Mouse (Mus musculus) hindbrain, embryonic 15.5 days (tissue): Measurements from ENCODE around the gene Loxl4. TPM values are rescaled to one million over a fixed set of nuclear protein-coding genes. Genes with fewer than 3 reads are reported as not detected.

Experiments
- ATAC-seq: fragments of 200-750 bp; cut with Nextera tagmentation; 2 replicates; pipeline ENCODE4 v1.8.0; 2017; ENCODE audit warnings: low read depth, moderate number of reproducible peaks, moderate TSS enrichment; ENCODE audit not compliant: low FRiP score
- H3K27ac ChIP-seq: fragments of 300-500 bp; sonication (generic); replicated peaks from 2 replicates; pipeline ENCODE4 v1.5.1; 2015; ENCODE audit warnings: mild to moderate bottlenecking, inconsistent platforms
- H3K27me3 ChIP-seq: fragments of 300-500 bp; sonication (generic); 2 replicates; pipeline ENCODE4 v1.6.1; 2015; ENCODE audit warnings: control low read depth, inconsistent platforms
- H3K36me3 ChIP-seq: fragments of 300-500 bp; sonication (generic); 2 replicates; pipeline ENCODE4 v1.6.1; 2015; ENCODE audit warnings: control low read depth, inconsistent platforms
- H3K4me1 ChIP-seq: fragments of 300-500 bp; sonication (generic); replicated peaks from 2 replicates; pipeline ENCODE4 v1.6.1; 2015; ENCODE audit warnings: control low read depth, inconsistent platforms
- H3K4me2 ChIP-seq: fragments of 300-500 bp; sonication (generic); 2 replicates; pipeline ENCODE4 v1.6.1; 2015; ENCODE audit warnings: moderate library complexity, mild to moderate bottlenecking, inconsistent platforms
- H3K4me3 ChIP-seq: fragments of 300-500 bp; sonication (generic); 2 replicates; pipeline ENCODE4 v1.5.1; 2015; ENCODE audit warnings: mild to moderate bottlenecking, inconsistent platforms
- H3K9ac ChIP-seq: fragments of 300-500 bp; sonication (generic); 2 replicates; pipeline ENCODE4 v1.6.1; 2015; ENCODE audit warnings: inconsistent platforms
- H3K9me3 ChIP-seq: fragments of 300-500 bp; sonication (generic); 2 replicates; pipeline ENCODE4 v1.6.1; 2016; ENCODE audit warnings: control low read depth, inconsistent platforms
- WGBS: fragments of 180-500 bp; shearing (Covaris S2); methylation state at CpG from one replicate; pipeline ENCODE4 v1.1.7; 2015; 5-methylcytosine and 5-hydroxymethylcytosine counted together
- polyA plus RNA-seq: library from polyadenylated mRNA; unstranded; fragments of >200 nt; fragmentation: Nextera tagmentation; extraction: Ambion mirVana; gene quantifications from 2 replicates; pipeline ENCODE4 v1.2.1, GENCODE M21; 2015

The Loxl4 gene
- polyA plus RNA-seq, 1 experiment from 2014 or later: not detected

DNA sequence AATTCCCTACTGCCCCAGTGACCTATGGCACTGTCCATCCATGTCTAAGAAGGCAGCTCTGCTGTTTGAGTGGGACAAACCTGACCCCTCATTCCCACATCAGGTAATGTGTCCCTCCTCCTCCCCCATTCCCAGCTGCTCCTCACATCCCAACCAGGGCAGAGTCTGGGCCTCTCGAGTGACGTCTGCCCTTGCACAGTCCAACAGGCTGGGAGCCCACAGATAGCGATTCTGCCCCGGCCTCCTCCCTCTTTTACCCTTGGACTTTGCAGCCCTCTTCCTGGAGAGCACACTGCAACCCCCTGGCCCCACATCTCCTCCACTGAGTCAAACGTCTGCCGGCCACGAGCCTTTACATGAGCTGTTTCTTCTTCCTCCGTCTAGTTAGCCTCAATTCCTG, 10.0 kb downstream of the Loxl4 start:
- H3K4me3 ChIP-seq: no peak overlapping the region
- ATAC-seq: no peak
- no peak overlapping the region for H3K4me2 ChIP-seq
- no peak overlapping the region for H3K27ac ChIP-seq
- no peak overlapping the region for H3K9ac ChIP-seq
- no peaks in the 10 kb centered on the region for H3K9me3 ChIP-seq
- 88% methylated on average over 8 of the region's 8 CpGs for WGBS
- H3K36me3 ChIP-seq: no peaks in the 10 kb centered on the region
- H3K4me1 ChIP-seq: peaks cover 3% of the 10 kb centered on the region; the same call in 1 of the 2 replicates
- H3K27me3 ChIP-seq: no peaks in the 10 kb centered on the region

DNA sequence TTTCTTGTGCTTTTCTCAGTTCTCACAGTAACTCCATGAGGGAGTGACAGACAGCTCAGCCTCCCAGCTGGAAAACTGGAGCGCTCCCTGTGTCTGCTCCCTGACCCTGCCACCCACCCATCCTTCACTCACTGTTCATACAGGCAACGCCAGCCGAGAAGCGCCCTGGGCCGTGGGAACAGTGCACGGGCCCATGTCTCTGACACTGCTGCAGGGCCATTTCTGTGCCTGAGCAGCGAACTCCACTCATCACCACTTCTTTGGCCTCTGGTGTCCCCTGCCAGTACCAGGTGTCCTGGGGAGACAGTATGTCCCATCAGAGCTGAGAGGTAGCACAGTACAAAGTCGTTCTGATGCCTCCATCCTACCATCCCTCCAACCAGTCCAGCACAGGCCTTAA, 10.6 kb downstream of the Loxl4 start:
- Histone ChIP-seq H3K36me3 (no peaks in the 10 kb centered on the region), H3K27ac (no peak overlapping the region), H3K4me2 (no peak overlapping the region), H3K4me1 (peaks cover 3% of the 10 kb centered on the region; the same call in 1 of the 2 replicates), H3K4me3 (no peak overlapping the region), H3K27me3 (no peaks in the 10 kb centered on the region), H3K9me3 (no peaks in the 10 kb centered on the region), H3K9ac (no peak overlapping the region)
- ATAC-seq: no peak
- WGBS: 61% methylated on average over 8 of the region's 8 CpGs

- H3K9ac ChIP-seq: no peak overlapping the region
- ATAC-seq: no peak
- H3K9me3 ChIP-seq: no peaks in the 10 kb centered on the region
- H3K27me3 ChIP-seq: no peaks in the 10 kb centered on the region
- H3K27ac ChIP-seq: no peak overlapping the region
- peaks cover 3% of the 10 kb centered on the region; the same call in 1 of the 2 replicates for H3K4me1 ChIP-seq
- no peak overlapping the region for H3K4me3 ChIP-seq
- no peak overlapping the region for H3K4me2 ChIP-seq
- 77% methylated on average over 2 of the region's 2 CpGs for WGBS
- no peaks in the 10 kb centered on the region for H3K36me3 ChIP-seq
These were observed 11.2 kb downstream of the Loxl4 start for GRCm38 (mm10) chr19:42601445-42601844.

DNA sequence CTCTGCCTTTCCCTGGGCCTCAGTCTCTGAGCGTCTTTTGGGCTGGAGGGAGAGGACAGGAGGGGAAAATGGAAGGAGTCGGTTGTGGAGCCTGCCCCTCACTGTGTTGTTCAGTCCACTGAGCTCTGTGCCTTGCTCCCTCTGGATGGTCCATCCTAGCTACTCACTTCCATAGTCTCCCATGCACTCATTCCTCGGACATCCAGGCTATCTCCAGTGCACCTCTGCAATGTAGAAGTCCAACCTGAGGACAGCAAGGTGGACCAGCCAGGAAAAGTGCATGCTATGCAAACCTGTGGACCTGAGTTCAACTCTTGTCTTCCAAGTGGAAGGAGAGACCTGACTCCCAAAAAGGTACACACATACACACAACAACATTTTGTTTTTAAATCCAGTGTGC, 12.0 kb downstream of the Loxl4 start:
- Histone ChIP-seq H3K27ac (no peak overlapping the region), H3K4me2 (no peak overlapping the region), H3K9me3 (no peaks in the 10 kb centered on the region), H3K4me3 (no peak overlapping the region), H3K27me3 (no peaks in the 10 kb centered on the region), H3K9ac (no peak overlapping the region), H3K36me3 (no peaks in the 10 kb centered on the region), H3K4me1 (peaks cover 3% of the 10 kb centered on the region; the same call in 1 of the 2 replicates)
- no peak for ATAC-seq
- 62% methylated on average over 3 of the region's 3 CpGs for WGBS

GRCm38 (mm10) chr19:42599891-42600290, 12.7 kb downstream of the Loxl4 start:
- ATAC-seq: no peak
- 89% methylated on average over 17 of the region's 17 CpGs for WGBS

GRCm38 (mm10) chr19:42597896-42598295, 14.7 kb downstream of the Loxl4 start:
- H3K9ac ChIP-seq: no peak overlapping the region
- no peak for ATAC-seq
- H3K4me3 ChIP-seq: no peak overlapping the region
- no peak overlapping the region for H3K4me2 ChIP-seq
- H3K27ac ChIP-seq: no peak overlapping the region
- peaks cover 3% of the 10 kb centered on the region; the same call in 1 of the 2 replicates for H3K4me1 ChIP-seq
- no peaks in the 10 kb centered on the region for H3K36me3 ChIP-seq
- no peaks in the 10 kb centered on the region for H3K27me3 ChIP-seq
- no peaks in the 10 kb centered on the region for H3K9me3 ChIP-seq
- WGBS: 96% methylated on average over 6 of the region's 6 CpGs

More at GRCm38 (mm10) chr19:42599891-42600290, 12.7 kb downstream of the Loxl4 start:
- Histone ChIP-seq H3K27ac (no peak overlapping the region), H3K27me3 (no peaks in the 10 kb centered on the region), H3K4me2 (no peak overlapping the region), H3K4me3 (no peak overlapping the region), H3K9ac (no peak overlapping the region), H3K36me3 (no peaks in the 10 kb centered on the region), H3K4me1 (peaks cover 3% of the 10 kb centered on the region; the same call in 1 of the 2 replicates), H3K9me3 (no peaks in the 10 kb centered on the region)

GRCm38 (mm10) chr19:42597286-42597685, 15.3 kb downstream of the Loxl4 start:
- H3K27me3 ChIP-seq: no peaks in the 10 kb centered on the region
- no peak overlapping the region for H3K27ac ChIP-seq
- no peaks in the 10 kb centered on the region for H3K9me3 ChIP-seq
- H3K4me1 ChIP-seq: peaks cover 3% of the 10 kb centered on the region; the same call in 1 of the 2 replicates
- no peaks in the 10 kb centered on the region for H3K36me3 ChIP-seq
- H3K9ac ChIP-seq: no peak overlapping the region
- 96% methylated on average over 12 of the region's 12 CpGs for WGBS
- no peak overlapping the region for H3K4me2 ChIP-seq
- ATAC-seq: no peak
- no peak overlapping the region for H3K4me3 ChIP-seq

GRCm38 (mm10) chr19:42595066-42595465, 17.5 kb downstream of the Loxl4 start:
- Histone ChIP-seq H3K9me3 (no peaks in the 10 kb centered on the region), H3K4me3 (no peak overlapping the region), H3K9ac (no peak overlapping the region), H3K4me1 (no peaks in the 10 kb centered on the region; the same call in 1 of the 2 replicates), H3K36me3 (no peaks in the 10 kb centered on the region), H3K4me2 (no peak overlapping the region), H3K27me3 (no peaks in the 10 kb centered on the region), H3K27ac (no peak overlapping the region)
- no peak for ATAC-seq
- 95% methylated on average over 6 of the region's 6 CpGs for whole genome bisulfite sequencing

DNA sequence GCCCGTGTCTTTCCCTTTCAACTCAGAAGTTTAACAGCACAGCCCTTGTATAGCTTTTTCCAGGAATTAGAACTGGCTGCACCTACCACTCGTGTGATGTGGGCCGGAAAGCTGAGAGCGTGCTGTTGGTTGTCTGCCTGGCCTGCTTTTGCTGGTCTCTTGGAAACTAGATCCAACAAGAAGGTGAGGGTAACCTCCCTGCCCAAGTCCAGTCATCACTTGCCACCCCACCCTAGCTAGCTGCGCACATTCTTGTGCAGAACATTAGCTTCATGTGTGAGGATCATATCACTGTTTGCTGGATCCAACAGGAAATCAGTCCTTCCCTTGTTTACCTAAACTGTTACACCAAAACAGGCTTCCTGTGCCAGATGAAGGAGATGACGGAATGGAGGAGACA, 19.2 kb downstream of the Loxl4 start:
- Histone ChIP-seq H3K9ac (no peak overlapping the region), H3K4me3 (no peak overlapping the region), H3K9me3 (no peaks in the 10 kb centered on the region), H3K36me3 (no peaks in the 10 kb centered on the region), H3K4me2 (no peak overlapping the region), H3K27ac (no peak overlapping the region), H3K27me3 (no peaks in the 10 kb centered on the region), H3K4me1 (no peaks in the 10 kb centered on the region; the same call in 1 of the 2 replicates)
- WGBS: 92% methylated on average over 6 of the region's 6 CpGs
- ATAC-seq: no peak

DNA sequence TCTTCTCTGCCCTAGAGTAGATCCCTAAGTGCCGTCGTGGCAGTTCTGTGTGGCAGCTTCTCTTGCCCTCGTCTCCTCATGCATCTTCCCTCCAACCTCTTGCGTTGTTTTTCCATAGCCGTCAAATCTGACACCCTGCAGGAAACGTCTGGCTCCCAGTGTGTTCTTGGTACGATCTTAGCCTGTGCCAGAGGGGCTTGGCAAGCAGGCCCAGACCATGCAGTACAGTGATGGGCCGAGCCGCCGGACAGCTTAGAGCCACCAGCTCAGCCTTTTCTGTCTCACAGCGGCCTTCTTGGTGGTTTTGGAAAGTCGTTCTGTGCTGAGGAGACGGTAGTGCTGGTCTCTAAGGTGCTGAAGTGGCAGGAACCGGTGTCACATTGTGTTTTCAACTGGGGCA, 21.1 kb downstream of the Loxl4 start:
- no peak overlapping the region for H3K4me3 ChIP-seq
- H3K27me3 ChIP-seq: no peaks in the 10 kb centered on the region
- H3K4me2 ChIP-seq: no peak overlapping the region
- no peak overlapping the region for H3K9ac ChIP-seq
- H3K9me3 ChIP-seq: no peaks in the 10 kb centered on the region
- no peaks in the 10 kb centered on the region; the same call in 1 of the 2 replicates for H3K4me1 ChIP-seq
- no peaks in the 10 kb centered on the region for H3K36me3 ChIP-seq
- ATAC-seq: no peak
- 46% methylated on average over 14 of the region's 14 CpGs for WGBS
- no peak overlapping the region for H3K27ac ChIP-seq

- no peaks in the 10 kb centered on the region for H3K27me3 ChIP-seq
- no peak for ATAC-seq
- no peaks in the 10 kb centered on the region for H3K9me3 ChIP-seq
- no peak overlapping the region for H3K9ac ChIP-seq
- no peak overlapping the region for H3K4me3 ChIP-seq
- H3K36me3 ChIP-seq: no peaks in the 10 kb centered on the region
- H3K4me1 ChIP-seq: no peaks in the 10 kb centered on the region; the same call in 1 of the 2 replicates
- no peak overlapping the region for H3K4me2 ChIP-seq
- H3K27ac ChIP-seq: no peak overlapping the region
- WGBS: 63% methylated on average over 1 of the region's 1 CpGs
These were observed 23.4 kb downstream of the Loxl4 start for GRCm38 (mm10) chr19:42589246-42589645.

DNA sequence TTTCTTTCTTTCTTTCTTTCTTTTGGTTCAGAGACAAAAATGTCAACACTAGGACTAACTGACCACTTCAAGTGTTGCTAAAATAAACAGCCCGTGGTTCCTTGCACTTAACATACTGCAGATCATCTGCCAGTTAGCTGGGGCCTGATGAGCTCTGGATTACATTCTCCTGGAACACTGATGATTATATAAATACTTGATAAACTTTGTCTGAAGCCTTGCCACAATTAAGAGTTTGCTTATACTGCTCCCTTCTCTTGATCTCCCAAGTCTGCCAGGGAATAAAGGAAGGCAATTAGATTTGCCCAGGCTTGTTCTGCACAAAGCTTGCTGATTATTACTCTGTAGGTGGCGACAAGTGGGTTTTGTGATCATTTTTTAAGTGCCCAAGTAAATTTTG, 24.9 kb downstream of the Loxl4 start:
- Histone ChIP-seq H3K9me3 (no peaks in the 10 kb centered on the region), H3K4me2 (no peak overlapping the region), H3K27me3 (no peaks in the 10 kb centered on the region), H3K4me1 (no peaks in the 10 kb centered on the region; the same call in 1 of the 2 replicates), H3K9ac (no peak overlapping the region), H3K36me3 (peaks cover 4% of the 10 kb centered on the region; the same call in 1 of the 2 replicates), H3K4me3 (no peak overlapping the region), H3K27ac (no peak overlapping the region)
- ATAC-seq: no peak
- WGBS: 83% methylated on average over 2 of the region's 2 CpGs

- H3K36me3 ChIP-seq: peaks cover 4% of the 10 kb centered on the region; the same call in 1 of the 2 replicates
- H3K4me1 ChIP-seq: no peaks in the 10 kb centered on the region
- H3K9ac ChIP-seq: no peak overlapping the region
- no peaks in the 10 kb centered on the region for H3K9me3 ChIP-seq
- H3K27me3 ChIP-seq: no peaks in the 10 kb centered on the region
- no peak overlapping the region for H3K4me3 ChIP-seq
- H3K4me2 ChIP-seq: no peak overlapping the region
- no peak overlapping the region for H3K27ac ChIP-seq
- ATAC-seq: no peak
- WGBS: 97% methylated on average over 3 of the region's 3 CpGs
These were observed 28.4 kb downstream of the Loxl4 start for GRCm38 (mm10) chr19:42584188-42584587.
